Mouse (Mus musculus): ENCODE data around the gene Gas7.

- no peak for TF ChIP-seq CTCF (IDR thresholded peaks at IDR 0.05; ENCODE audit: low read depth, low read length)
- TF ChIP-seq POLR2A (IDR thresholded peaks at IDR 0.05; ENCODE audit: borderline replicate concordance, low read depth, low read length) = no peak
Measured at GRCm38 (mm10) chr11:67608114-67608683, 153.0 kb downstream of the Gas7 start.
